Mouse (Mus musculus) neutrophil, adult 5-6 weeks (primary cell): ENCODE results near the gene Rasgef1b. TPM values are rescaled to one million over a fixed set of nuclear protein-coding genes. Genes with fewer than 3 reads are reported as not detected.
A peak's percentile ranks its signal among the peaks of the same experiment; 100 is the strongest.

ENCODE experiments used
- ATAC-seq: fragments of 151-379, 151-347 bp; 2 replicates; pipeline ENCODE4 v1.8.0; 2017; ENCODE audit warnings: mild to moderate bottlenecking, moderate TSS enrichment; ENCODE audit not compliant: insufficient number of reproducible peaks, poor library complexity, low FRiP score, severe bottlenecking; ENCODE audit errors: extremely low read depth
- total RNA-seq: library from RNA; stranded (forward); fragments of 200-1000 nt; gene quantifications from 2 replicates; pipeline ENCODE4 v1.2.3, GENCODE M21; 2017

Rasgef1b gene
- total RNA-seq, 1 experiment from 2014 or later, result 48.2 TPM

GRCm38 (mm10) chr5:99564501-99565323 lies 164.2 kb downstream of the Rasgef1b start:
- ATAC-seq, result no peak

DNA sequence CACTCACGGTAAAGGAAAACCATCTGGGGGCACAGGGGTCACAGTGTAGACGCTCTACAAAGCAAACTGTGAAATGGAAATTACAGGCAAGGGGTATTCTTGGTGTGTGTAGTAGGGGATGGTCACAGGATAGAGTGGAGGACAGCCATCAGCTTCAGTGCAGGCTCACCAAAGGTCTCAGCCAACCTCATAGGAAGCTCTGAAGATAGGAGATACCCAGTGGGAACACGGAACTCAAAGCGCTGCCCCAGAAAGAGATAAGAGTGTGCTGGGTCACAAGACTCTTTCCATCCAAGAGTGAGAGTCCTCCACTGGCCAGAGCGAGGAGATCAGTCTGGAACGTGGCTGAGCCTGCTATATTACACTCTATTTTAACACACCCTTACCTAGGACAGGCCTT lies 166.8 kb downstream of the Rasgef1b start:
- ATAC-seq, result no peak

GRCm38 (mm10) chr5:99559814-99560213 lies 169.1 kb downstream of the Rasgef1b start:
- ATAC-seq, result no peak

- ATAC-seq, result no peak
Observed at GRCm38 (mm10) chr5:99558231-99558630, 170.6 kb downstream of the Rasgef1b start.

DNA sequence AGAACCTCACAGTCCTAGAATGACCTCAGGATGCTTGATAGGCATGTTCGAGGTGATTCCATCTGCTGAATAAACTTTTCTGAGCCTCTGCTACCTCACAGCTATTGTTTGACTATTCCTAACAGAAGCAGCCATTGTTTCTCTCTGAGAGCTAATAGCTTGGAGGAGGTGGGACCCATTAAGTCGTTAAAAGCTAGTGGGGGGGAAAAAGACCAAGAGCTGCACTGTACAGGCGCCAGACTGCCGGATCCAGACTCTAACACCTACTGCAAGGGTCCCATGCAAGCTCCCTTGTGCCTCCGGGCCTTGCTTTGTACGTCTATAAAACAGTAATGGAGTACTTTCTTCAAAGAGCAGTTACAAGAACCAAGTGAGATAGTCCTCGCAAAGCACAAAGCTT lies 176.2 kb downstream of the Rasgef1b start:
- no peak for ATAC-seq

DNA sequence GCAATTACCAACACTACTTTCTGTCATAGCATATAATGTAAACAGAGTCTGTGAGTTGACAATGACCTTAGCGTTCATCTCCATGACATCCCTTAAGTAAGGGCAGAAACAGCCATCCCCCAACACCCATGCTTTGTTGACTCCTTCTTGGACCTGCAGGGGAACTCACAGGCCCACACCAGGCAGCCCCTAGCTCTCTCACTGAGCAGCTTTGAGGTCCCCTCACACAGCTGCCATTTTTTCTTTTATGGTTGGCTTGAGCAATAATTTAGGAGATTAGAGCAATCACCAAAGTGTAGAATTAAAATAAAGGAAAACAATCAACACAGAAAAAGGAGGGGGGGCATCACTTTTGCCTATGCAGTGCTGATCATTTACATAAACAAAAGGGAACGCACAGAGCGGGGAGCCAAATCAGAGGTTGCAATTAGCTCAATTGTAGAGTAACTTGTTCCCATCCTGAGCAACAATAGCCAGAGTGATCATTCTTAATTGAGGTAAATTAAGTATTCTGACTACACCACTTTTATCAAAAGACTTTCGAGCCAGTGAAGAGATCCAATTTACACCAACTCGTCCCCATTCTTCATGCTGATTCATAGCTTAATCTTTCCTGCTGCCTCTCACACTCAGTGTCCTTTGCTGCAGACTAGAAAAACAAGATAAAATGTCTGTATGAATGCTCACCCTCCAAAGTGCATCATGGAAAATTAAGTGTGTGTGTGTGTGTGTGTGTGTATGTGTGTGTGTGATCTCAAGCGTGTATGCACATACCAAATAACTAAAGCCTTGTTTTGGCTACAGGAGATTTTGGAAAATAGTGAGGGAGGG lies 184.0 kb downstream of the Rasgef1b start:
- no peak for ATAC-seq

DNA sequence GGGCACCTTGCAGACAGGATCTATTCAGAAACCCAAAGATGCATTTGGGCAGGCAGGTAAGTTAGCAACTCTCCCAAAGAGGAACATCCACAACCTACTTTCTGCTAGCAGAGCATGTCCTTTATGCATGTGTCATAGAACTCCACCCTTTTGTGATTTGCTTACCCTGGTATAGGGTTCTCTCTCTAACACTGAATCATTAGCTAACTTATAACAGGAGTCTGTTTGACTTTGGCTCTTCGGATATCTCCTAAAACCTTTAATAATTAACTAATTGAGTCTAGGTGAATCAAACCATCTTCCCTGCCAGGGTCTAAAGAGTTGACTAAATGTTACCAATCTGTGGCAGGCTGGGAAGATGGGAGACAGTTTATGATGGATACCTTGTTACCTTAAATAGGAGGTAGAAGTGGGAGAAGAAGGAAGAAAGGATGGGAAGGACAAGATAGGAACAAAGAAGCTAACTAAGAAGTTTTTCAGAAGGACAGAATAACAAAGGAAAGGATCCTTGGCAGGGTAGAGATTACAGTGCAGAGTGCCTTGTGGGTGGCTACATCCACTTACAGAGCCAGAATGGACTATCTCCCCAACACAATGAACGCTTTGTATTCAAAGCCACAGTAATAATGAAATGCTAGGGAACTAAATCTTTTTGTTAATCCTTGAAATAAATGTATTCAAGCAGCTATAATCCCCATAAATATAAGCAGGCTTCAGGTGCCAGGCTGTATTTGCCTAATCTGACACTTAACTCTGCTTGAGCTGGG lies 186.7 kb downstream of the Rasgef1b start:
- no peak for ATAC-seq

GRCm38 (mm10) chr5:99541321-99541895 lies 187.5 kb downstream of the Rasgef1b start:
- ATAC-seq, result no peak

DNA sequence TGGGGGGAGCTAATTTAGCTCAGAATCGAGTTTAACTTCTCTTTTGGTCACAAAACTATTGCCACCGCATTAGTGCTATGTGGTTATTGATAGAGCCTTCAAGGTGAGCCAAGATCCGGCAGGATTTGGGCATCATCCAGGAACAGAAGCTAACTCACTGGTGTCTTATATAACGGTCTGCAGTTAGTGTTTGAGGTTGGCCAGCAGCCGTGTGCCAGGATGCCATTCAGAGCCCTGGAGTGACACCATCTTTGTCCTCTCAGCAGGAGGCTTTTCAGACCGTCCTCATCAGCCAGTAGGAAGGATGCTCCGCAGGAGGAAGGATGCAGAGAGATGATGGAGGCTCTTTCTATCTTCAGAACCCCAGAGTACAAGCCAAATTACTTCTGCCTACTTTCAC lies 195.4 kb downstream of the Rasgef1b start:
- ATAC-seq, result no peak

GRCm38 (mm10) chr5:99526797-99527201 lies 202.1 kb downstream of the Rasgef1b start:
- no peak for ATAC-seq

- no peak for ATAC-seq
Observed at GRCm38 (mm10) chr5:99525649-99526048, 203.2 kb downstream of the Rasgef1b start.

DNA sequence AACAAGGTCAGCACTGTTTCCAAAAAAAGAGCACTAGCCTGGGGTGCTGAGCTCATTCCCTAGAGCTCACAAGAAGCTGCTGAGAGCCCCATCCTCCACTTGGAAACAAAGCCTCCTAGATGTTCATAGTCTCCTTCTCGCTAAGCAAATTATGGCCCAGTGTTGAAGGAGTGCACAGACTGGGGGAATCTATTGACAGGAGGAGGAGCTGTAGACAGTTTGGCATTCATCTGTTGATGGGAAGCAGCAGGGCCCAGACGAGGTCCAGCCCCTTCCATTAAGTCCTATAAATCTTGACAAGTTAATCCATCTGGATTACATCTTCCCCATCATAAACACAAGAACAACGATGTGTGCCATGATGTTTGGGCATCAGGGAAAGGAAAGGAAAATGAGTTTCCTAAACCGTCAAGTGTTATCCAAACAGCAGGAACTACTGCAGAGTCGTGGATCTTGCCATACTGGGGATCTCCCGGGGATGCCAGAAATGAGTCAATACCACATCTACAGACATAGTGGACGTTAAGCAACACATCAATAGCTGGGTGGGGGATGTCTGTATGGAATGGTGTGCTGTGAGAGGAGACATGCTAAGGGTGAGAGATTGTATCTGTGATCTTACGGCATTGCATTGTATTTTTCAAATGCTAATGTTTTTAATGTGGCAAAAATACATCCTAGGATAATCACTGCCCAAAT lies 206.1 kb downstream of the Rasgef1b start:
- no peak for ATAC-seq

DNA sequence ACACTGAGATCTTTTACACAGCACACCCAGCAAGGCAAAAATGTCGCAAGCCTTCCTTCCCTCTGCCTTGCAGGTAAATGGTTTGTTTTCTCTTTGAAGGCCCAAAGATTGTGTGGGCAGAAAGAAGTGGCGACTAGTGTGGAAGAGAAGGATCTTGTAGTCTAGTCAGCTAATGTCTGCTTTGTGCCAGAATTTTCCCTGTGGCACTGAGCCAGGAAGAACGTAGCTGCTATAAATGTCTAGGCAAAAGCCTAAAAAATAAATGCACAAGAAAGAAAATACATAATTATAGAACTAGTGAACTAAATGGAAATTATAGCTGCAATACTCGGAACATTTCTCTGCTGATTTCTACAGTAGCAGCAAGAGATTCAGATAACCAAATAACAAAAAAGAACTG lies 207.5 kb downstream of the Rasgef1b start:
- ATAC-seq, result no peak

DNA sequence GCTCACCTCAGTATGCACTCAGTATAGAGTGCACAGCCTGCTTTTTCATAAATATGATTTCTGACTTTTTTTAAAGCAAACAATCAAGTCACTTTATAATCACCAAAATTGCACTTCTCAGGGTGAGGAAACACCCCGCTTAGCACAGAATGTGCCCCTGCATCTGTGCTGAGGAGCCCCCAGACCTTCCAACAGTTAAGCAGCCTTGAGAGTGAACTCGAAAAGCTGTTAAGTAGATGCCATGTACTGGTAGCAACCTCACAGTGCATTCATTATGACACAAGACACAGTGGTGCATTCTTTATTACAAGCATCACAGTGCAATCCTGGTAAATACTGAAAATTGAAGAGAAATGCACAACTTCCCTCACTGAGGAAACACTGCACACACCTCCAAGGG lies 209.3 kb downstream of the Rasgef1b start:
- ATAC-seq, result no peak

- no peak for ATAC-seq
Observed at GRCm38 (mm10) chr5:99519023-99519422, 209.8 kb downstream of the Rasgef1b start.

DNA sequence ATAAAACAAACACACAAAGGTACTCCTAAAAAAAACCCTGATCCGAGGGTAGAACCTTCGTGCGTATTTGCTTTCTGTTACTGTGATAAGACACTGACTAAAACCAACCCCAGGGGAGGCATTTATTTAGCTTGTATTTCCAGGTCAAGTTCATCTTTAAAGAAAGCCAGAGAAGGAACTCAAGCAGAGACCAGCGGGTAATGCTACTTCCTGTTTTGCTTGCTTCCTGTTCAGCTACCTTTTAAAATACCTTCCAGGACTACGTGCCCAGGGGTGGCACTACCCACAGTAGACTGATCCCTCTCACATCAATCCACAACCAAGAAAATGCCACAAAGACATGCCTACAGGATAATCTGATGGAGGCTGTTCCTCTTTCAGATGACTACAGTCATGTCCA lies 212.7 kb downstream of the Rasgef1b start:
- peak; percentile 71; the same call in 1 of the 2 replicates for ATAC-seq

- ATAC-seq, result no peak
Observed at GRCm38 (mm10) chr5:99515764-99516163, 213.1 kb downstream of the Rasgef1b start.

DNA sequence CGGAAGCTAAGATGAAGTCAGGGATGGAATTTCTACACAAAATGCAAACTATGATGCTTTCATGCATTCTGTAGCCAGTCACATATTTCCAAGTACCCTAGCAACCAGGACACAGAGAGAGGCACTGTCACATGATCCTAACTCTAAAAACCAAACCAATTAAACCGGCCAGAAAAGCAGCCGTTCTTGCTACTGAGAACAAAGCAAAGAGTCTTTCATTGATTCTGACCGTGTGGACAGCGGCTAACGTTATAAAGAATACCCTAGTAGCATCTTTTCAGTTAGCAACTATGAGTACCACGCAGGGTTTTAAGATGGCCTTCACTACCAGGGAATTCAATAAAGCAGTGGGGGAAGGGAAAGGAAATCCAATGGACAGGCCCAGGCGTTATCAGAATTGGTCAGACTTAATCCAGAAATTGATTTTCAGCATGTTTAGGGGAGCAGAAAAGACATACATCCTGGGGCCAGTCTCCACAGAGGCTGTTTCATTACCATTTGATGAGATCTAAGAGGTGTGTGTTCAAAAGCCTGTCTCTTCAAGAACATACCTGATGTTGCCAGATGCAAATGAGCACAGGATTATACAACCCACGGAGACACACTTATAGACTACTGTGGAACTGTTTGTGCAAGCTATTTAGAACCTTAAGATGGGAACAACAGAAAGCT lies 215.5 kb downstream of the Rasgef1b start:
- ATAC-seq, result no peak
